Mouse (Mus musculus) heart, postnatal 0 days (tissue): ENCODE data around the gene Sdk2. TPM values are rescaled to one million over a fixed set of nuclear protein-coding genes. Genes with fewer than 3 reads are reported as not detected.

Experiments used
- ATAC-seq: fragments of 200-750 bp; cut with Nextera tagmentation; 2 replicates; pipeline ENCODE4 v1.8.0; 2017; ENCODE audit warnings: low read depth, moderate number of reproducible peaks, moderate library complexity; ENCODE audit not compliant: insufficient read depth
- DNase-seq: peaks from one replicate; pipeline ENCODE4 v3.0.0-alpha.2; 2016; ENCODE audit warnings: low spot score
- H3K27ac ChIP-seq: fragments of 300-500 bp; sonication (generic); 2 replicates; pipeline ENCODE4 v1.5.1; 2014; ENCODE audit warnings: low read depth, mild to moderate bottlenecking
- H3K27me3 ChIP-seq: fragments of 300-500 bp; sonication (generic); 2 replicates; pipeline ENCODE4 v1.6.1; 2014; ENCODE audit warnings: low read length, mixed read lengths; ENCODE audit not compliant: control insufficient read depth, insufficient read depth
- H3K36me3 ChIP-seq: fragments of 300-500 bp; sonication (generic); replicated peaks from 2 replicates; pipeline ENCODE4 v1.6.1; 2014; ENCODE audit warnings: low read length, mixed read lengths; ENCODE audit not compliant: control insufficient read depth, insufficient read depth
- H3K4me1 ChIP-seq: fragments of 300-500 bp; sonication (generic); 2 replicates; pipeline ENCODE4 v1.6.1; 2014; ENCODE audit warnings: antibody characterized with exemption; ENCODE audit not compliant: control insufficient read depth, insufficient read depth
- H3K4me2 ChIP-seq: fragments of 300-500 bp; sonication (generic); 2 replicates; pipeline ENCODE4 v1.6.1; 2014; ENCODE audit warnings: low read depth, mild to moderate bottlenecking, low read length, moderate library complexity
- H3K4me3 ChIP-seq: fragments of 300-500 bp; sonication (generic); 2 replicates; pipeline ENCODE4 v1.5.1; 2014; ENCODE audit warnings: low read depth, low read length
- H3K9ac ChIP-seq: fragments of 300-500 bp; sonication (generic); replicated peaks from 2 replicates; pipeline ENCODE4 v1.6.1; 2014; ENCODE audit warnings: low read depth, low read length, mixed read lengths
- H3K9me3 ChIP-seq: fragments of 300-500 bp; sonication (generic); replicated peaks from 2 replicates; pipeline ENCODE4 v1.6.1; 2016; ENCODE audit warnings: low read length; ENCODE audit not compliant: control insufficient read depth
- CTCF ChIP-seq: IDR thresholded peaks from 2 replicates; pipeline ENCODE4 v1.5.1; 2016; ENCODE audit warnings: antibody characterized with exemption, control low read depth, low read depth
- EP300 ChIP-seq: IDR thresholded peaks from 2 replicates; pipeline ENCODE4 v1.6.1; 2016; ENCODE audit warnings: antibody characterized with exemption, low read depth
- WGBS: fragments of 180-500 bp; shearing (Covaris S2); extraction: QIAGEN DNeasy Blood & Tissue Kit; methylation state at CpG from one replicate; pipeline ENCODE4 v1.1.7; 2014; 5-methylcytosine and 5-hydroxymethylcytosine counted together
- polyA plus RNA-seq: library from polyadenylated mRNA; unstranded; fragments of >200 nt; fragmentation: Nextera tagmentation; extraction: Ambion mirVana; gene quantifications from 2 replicates; pipeline ENCODE4 v1.2.1, GENCODE M21; 2015
- total RNA-seq: library from RNA; depleted of rRNA; stranded (reverse); fragments of >200 nt; gene quantifications from 2 replicates; pipeline ENCODE4 v1.2.3, GENCODE M21; 2014; ENCODE audit warnings: low replicate concordance

The Sdk2 gene
- total and polyA plus RNA-seq, 2 experiments from 2014 or later = 0.27 to 1.9 TPM

- H3K4me2 ChIP-seq = no peak overlapping the region
- TF ChIP-seq CTCF = no peak
- no peak for TF ChIP-seq EP300
- ATAC-seq = no peak
- no peak for DNase-seq
- 61% methylated on average over 7 of the region's 7 CpGs for WGBS
- H3K27ac ChIP-seq = no peak overlapping the region
- no peaks in the 10 kb centered on the region for H3K4me1 ChIP-seq
- no peaks in the 10 kb centered on the region for H3K36me3 ChIP-seq
- H3K27me3 ChIP-seq = no peaks in the 10 kb centered on the region
- H3K9ac ChIP-seq = no peak overlapping the region
- no peak overlapping the region for H3K4me3 ChIP-seq
- no peaks in the 10 kb centered on the region for H3K9me3 ChIP-seq
Measured at GRCm38 (mm10) chr11:113760476-113760875, 306.4 kb downstream of the Sdk2 start.

- H3K36me3 ChIP-seq = no peaks in the 10 kb centered on the region
- H3K4me2 ChIP-seq = no peak overlapping the region
- no peaks in the 10 kb centered on the region for H3K27me3 ChIP-seq
- no peaks in the 10 kb centered on the region for H3K4me1 ChIP-seq
- no peak for DNase-seq
- no peak overlapping the region for H3K9ac ChIP-seq
- no peak overlapping the region for H3K27ac ChIP-seq
- TF ChIP-seq EP300 (no peak), CTCF (no peak)
- no peak overlapping the region for H3K4me3 ChIP-seq
- 88% methylated on average over 5 of the region's 5 CpGs for WGBS
- no peak for ATAC-seq
- no peaks in the 10 kb centered on the region for H3K9me3 ChIP-seq
Measured at GRCm38 (mm10) chr11:113758851-113759250, 308.0 kb downstream of the Sdk2 start.

- no peak for DNase-seq
- no peak overlapping the region for H3K9ac ChIP-seq
- no peaks in the 10 kb centered on the region for H3K36me3 ChIP-seq
- no peaks in the 10 kb centered on the region for H3K27me3 ChIP-seq
- no peak overlapping the region for H3K4me3 ChIP-seq
- TF ChIP-seq EP300 (no peak), CTCF (no peak)
- H3K4me2 ChIP-seq = no peak overlapping the region
- no peak for ATAC-seq
- H3K9me3 ChIP-seq = no peaks in the 10 kb centered on the region
- H3K27ac ChIP-seq = no peak overlapping the region
- 89% methylated on average over 12 of the region's 12 CpGs for WGBS
- H3K4me1 ChIP-seq = peaks cover 4% of the 10 kb centered on the region; the same call in 1 of the 2 replicates
Measured at GRCm38 (mm10) chr11:113756578-113756977, 310.3 kb downstream of the Sdk2 start.

GRCm38 (mm10) chr11:113755878-113756277 lies 311.0 kb downstream of the Sdk2 start:
- WGBS = 84% methylated on average over 14 of the region's 14 CpGs

GRCm38 (mm10) chr11:113754845-113755244 lies 312.0 kb downstream of the Sdk2 start:
- peaks cover 13% of the 10 kb centered on the region for H3K4me1 ChIP-seq
- H3K36me3 ChIP-seq = no peaks in the 10 kb centered on the region
- H3K27ac ChIP-seq = no peak overlapping the region
- ATAC-seq (no peak), DNase-seq (no peak)
- WGBS = 70% methylated on average over 9 of the region's 9 CpGs
- no peaks in the 10 kb centered on the region for H3K9me3 ChIP-seq
- no peaks in the 10 kb centered on the region for H3K27me3 ChIP-seq
- no peak for TF ChIP-seq CTCF
- H3K9ac ChIP-seq = no peak overlapping the region
- H3K4me2 ChIP-seq = no peak overlapping the region
- no peak overlapping the region for H3K4me3 ChIP-seq

More at GRCm38 (mm10) chr11:113755878-113756277, 311.0 kb downstream of the Sdk2 start:
- H3K36me3 ChIP-seq = no peaks in the 10 kb centered on the region
- H3K9ac ChIP-seq = no peak overlapping the region
- DNase-seq (no peak), ATAC-seq (no peak)
- no peak overlapping the region for H3K4me3 ChIP-seq
- H3K27ac ChIP-seq = no peak overlapping the region
- H3K27me3 ChIP-seq = no peaks in the 10 kb centered on the region
- H3K9me3 ChIP-seq = no peaks in the 10 kb centered on the region
- no peak overlapping the region for H3K4me2 ChIP-seq
- peaks cover 4% of the 10 kb centered on the region; the same call in 1 of the 2 replicates for H3K4me1 ChIP-seq
- no peak for TF ChIP-seq EP300
- no peak for TF ChIP-seq CTCF
